Mouse (Mus musculus): ENCODE results near the gene Trak1. TPM values are rescaled to one million over a fixed set of nuclear protein-coding genes. Genes with fewer than 3 reads are reported as not detected.
A peak's percentile ranks its signal among the peaks of the same experiment; 100 is the strongest.

The Trak1 gene
- polyA plus RNA-seq, 1 experiment from 2014 or later = 17.0 TPM

DNA sequence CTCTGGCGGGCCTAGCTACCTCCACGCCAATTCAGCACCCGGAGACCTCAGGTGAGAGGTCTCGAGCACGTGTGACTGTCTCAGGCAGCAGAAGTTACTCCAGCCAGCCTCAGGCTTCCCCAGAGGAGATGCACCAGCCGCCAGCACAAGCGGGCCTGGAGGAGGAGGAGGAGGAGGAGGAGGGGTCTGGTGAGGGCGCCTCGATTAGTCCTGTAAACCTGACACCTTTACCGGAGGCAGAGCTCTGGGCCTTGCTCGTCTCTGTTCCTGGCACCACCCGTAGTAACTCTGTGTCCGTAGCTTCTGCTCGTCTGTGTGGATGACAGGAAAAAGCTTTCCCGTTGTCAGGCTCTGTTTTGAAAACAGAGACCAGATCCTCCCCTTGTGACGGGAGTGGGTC is 163.2 kb downstream of the Trak1 start:
- Histone ChIP-seq H3K4me2 (replicated peaks) (no peak overlapping the region), H3K9me3 (no peaks in the 10 kb centered on the region), H3K36me3 (peaks cover 49% of the 10 kb centered on the region), H3K4me1 (no peaks in the 10 kb centered on the region), H3K27ac (no peak overlapping the region), H3K9ac (no peak overlapping the region), H3K4me3 (no peak overlapping the region), H3K27me3 (no peaks in the 10 kb centered on the region)
- no peak for ATAC-seq (ENCODE audit: low FRiP score, low read depth)
- WGBS = 31% methylated on average over 16 of the region's 16 CpGs

DNA sequence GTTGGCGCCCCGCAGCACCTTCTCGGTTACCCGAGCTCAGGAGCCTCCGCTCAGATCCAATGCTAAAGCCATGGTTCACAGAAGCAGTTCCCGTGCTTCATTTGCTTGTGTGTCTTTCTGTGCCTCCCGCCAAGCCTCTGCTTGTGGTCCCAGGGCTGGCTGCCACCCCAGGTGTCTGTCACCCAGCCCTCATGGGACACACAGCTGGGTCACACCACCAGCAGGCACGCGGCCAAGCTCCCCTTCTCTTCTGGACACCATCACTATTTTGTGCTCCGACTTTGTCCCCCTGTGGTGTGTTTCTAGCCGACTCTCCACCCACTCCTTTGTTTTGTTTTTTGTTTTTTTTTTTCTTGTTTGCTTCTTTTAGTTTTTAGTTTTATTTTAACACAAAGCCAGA is 170.2 kb downstream of the Trak1 start:
- Histone ChIP-seq H3K9me3 (no peaks in the 10 kb centered on the region), H3K4me3 (no peak overlapping the region), H3K27ac (no peak overlapping the region), H3K9ac (no peak overlapping the region), H3K27me3 (no peaks in the 10 kb centered on the region), H3K4me1 (no peaks in the 10 kb centered on the region; the same call in 1 of the 2 replicates), H3K36me3 (peaks cover 32% of the 10 kb centered on the region), H3K4me2 (replicated peaks) (no peak overlapping the region)
- 86% methylated on average over 11 of the region's 11 CpGs for WGBS
- ATAC-seq (ENCODE audit: low FRiP score, low read depth) = no peak

DNA sequence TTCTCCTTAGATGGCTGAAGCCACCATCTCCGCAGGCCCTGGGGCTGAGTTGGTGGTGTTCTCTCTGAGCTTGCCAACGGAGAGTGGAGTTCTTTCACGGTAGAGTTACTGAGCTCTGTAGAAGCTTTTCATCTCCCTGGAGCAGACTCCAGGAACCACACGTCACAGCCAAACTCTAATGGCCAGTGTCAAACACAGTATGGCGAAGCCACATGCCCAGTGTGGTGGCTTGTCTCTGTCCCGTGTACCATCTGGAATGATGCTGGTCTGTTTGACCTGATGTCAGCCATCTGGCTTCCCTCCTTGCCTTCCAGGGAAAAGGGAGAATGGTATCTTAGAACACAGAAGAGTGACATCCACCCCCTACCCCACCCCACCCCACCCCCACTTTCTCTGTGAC is 172.4 kb downstream of the Trak1 start:
- Histone ChIP-seq H3K4me3 (no peak overlapping the region), H3K27me3 (no peaks in the 10 kb centered on the region), H3K27ac (no peak overlapping the region), H3K9ac (no peak overlapping the region), H3K4me1 (no peaks in the 10 kb centered on the region; the same call in 1 of the 2 replicates), H3K9me3 (no peaks in the 10 kb centered on the region), H3K36me3 (peaks cover 35% of the 10 kb centered on the region), H3K4me2 (replicated peaks) (no peak overlapping the region)
- no peak for ATAC-seq (ENCODE audit: low FRiP score, low read depth)
- whole genome bisulfite sequencing = 80% methylated on average over 6 of the region's 6 CpGs

DNA sequence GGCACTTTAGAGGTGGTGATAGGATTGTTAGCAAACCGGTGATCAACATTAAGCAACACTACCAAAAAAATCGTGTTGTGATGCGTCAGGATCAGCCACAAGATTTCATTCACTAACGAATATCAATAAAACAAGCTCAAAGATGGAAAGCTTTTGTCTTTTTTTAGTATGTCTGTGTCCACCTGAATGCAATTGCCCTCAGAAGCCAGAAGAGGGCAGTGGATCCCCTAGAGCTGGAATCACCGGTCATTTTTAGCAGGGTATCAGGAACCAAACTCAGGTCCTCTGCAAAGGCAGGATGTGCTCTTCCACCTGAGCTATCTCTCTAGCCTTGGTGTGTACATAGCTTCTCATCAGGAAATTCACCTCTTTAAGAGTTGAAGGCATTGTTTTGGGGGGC is 177.5 kb downstream of the Trak1 start:
- Histone ChIP-seq H3K4me1 (peaks cover 3% of the 10 kb centered on the region), H3K27me3 (no peaks in the 10 kb centered on the region), H3K9ac (no peak overlapping the region), H3K4me3 (no peak overlapping the region), H3K36me3 (peaks cover 23% of the 10 kb centered on the region), H3K4me2 (replicated peaks) (no peak overlapping the region), H3K27ac (no peak overlapping the region), H3K9me3 (no peaks in the 10 kb centered on the region)
- 83% methylated on average over 5 of the region's 5 CpGs for WGBS
- no peak for ATAC-seq (ENCODE audit: low FRiP score, low read depth)

DNA sequence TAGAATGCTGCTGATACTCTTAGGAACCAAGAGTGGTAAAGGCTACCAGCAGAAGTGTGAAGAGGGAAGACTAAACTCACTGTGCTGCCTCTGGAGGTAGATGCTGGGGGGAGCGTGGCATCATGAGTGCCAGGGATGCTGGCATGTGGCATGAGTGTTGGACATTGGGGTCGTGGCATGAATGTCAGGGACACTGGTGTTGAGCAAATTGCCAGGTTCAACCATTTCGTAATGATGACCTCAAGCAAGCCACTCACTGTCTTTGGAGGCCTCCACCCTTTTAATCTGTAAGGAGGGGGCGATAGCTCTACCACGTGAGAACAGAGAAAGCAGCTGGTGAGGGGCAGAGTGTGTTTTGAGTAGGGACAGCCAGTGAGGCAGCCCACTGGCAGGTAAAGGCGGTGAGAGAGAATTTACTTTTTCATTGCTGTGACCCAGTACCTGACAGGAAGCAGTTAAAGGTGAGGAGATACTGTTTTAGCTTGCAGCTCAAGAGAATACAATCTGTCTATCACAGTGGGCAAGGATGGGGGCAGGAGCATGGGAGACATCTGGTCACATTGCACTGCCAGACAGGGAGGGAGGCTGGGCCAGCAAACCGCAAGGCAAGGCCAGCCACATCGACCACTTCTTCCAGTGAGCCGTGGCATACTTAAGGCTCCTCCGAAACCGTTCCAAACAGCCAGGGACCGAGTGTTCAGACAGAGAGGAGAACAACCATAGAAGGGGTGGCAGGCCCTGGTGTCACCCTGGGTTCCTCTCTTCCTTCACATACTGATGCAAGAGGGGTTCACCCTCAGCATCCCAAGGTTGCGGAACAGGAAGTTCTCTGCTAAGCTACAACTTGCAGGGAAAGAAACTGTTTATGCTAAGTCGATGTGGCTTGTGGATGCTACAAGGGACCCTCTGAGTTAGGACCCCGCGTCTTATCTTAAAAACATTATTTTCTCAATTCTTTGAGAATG is 178.5 kb downstream of the Trak1 start:
- Histone ChIP-seq H3K4me3 (no peak overlapping the region), H3K9ac (no peak overlapping the region), H3K4me2 (replicated peaks) (no peak overlapping the region), H3K27ac (no peak overlapping the region), H3K27me3 (no peaks in the 10 kb centered on the region), H3K36me3 (peaks cover 23% of the 10 kb centered on the region), H3K4me1 (peaks cover 3% of the 10 kb centered on the region; the same call in 1 of the 2 replicates), H3K9me3 (no peaks in the 10 kb centered on the region)
- WGBS = 77% methylated on average over 16 of the region's 16 CpGs
- no peak for ATAC-seq (ENCODE audit: low FRiP score, low read depth)

DNA sequence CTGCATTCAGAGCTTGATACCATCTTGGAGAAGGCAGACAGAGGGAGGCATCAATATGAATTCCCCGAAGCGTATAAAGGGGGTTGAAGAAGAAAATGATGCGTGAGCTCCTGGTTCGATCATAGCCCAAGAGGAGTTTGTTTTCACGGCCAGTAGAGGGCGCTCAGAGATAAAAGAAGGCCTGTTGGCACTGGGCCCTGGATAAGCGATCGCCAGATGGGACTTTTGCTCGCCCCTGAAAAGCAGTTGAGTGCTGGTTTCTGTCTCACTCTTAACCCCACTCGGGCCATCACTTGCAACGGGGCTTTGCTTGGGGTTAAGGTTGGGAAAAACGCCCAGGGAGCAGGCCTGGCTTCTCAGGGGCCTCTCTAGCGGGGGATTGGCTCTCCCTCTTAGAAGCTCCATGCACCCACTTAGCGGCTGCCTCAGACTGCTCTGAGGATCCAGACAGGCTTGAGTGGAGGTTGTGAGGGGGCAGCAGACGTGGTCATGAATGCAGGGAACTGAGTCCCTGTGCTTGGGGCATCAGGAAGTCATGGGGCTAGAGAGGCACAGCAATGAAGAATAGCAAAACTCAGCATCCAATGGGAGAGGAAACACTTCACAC is 180.1 kb downstream of the Trak1 start:
- 16% methylated on average over 15 of the region's 15 CpGs for WGBS
- H3K4me3 ChIP-seq = peak overlapping the region; percentile 29
- peak; percentile 43; the same call in 1 of the 2 replicates for ATAC-seq (ENCODE audit: low FRiP score, low read depth)
- peaks cover 3% of the 10 kb centered on the region; the same call in 1 of the 2 replicates for H3K4me1 ChIP-seq
- no peaks in the 10 kb centered on the region for H3K9me3 ChIP-seq
- H3K36me3 ChIP-seq = peaks cover 15% of the 10 kb centered on the region
- H3K9ac ChIP-seq = peak overlapping the region; percentile 53
- peak overlapping the region; percentile 59 for H3K4me2 ChIP-seq (replicated peaks)
- H3K27me3 ChIP-seq = no peaks in the 10 kb centered on the region
- no peak overlapping the region for H3K27ac ChIP-seq

DNA sequence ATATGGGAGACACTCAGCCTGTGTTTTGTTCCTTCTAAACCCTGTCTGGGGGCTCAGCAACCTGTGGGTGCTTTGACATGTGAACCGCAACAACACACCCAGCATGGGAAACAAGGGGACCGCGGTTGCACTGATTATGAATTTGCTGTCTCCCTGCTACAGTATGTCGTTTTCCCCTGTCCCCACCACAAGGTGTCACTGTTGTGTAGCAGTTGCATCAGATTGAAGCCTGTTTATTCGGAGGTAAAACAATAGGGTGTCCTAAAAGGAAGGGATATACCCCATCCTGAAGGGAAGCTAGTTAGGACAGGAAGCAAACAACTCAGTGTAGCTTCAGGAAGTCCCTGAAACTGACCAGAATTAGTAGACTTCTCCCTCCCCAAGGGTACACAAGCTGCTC is 182.2 kb downstream of the Trak1 start:
- Histone ChIP-seq H3K27ac (no peak overlapping the region), H3K4me1 (peaks cover 6% of the 10 kb centered on the region; the same call in 1 of the 2 replicates)
- ATAC-seq (ENCODE audit: low FRiP score, low read depth) = peak; percentile 45; the same call in 1 of the 2 replicates

DNA sequence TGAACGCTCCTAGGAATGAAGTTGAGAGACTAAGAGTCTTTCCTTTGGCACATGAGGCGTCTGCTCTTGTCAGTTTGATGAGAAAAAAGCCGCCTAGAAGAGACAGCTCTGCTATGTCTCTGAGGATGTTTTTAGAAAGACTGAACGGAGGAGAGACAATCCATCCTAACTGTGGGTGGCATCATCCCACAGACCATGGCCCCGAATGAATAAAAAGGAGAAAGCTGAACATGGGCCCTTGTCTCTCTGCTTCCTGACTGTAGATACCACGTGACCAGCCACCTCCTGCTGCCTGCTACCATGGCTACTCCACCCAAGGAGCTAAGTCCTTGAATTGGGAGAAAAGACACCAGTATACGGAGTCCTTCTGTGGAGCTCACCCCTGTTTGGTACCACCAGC is 189.9 kb downstream of the Trak1 start:
- WGBS = 77% methylated on average over 7 of the region's 7 CpGs
- no peak overlapping the region for H3K4me2 ChIP-seq (replicated peaks)

More for the DNA sequence above, 182.2 kb downstream of the Trak1 start:
- H3K9me3 ChIP-seq = no peaks in the 10 kb centered on the region
- no peak overlapping the region for H3K4me3 ChIP-seq
- H3K4me2 ChIP-seq (replicated peaks) = no peak overlapping the region
- H3K36me3 ChIP-seq = peaks cover 4% of the 10 kb centered on the region; the same call in 1 of the 2 replicates
- no peak overlapping the region for H3K9ac ChIP-seq
- 29% methylated on average over 5 of the region's 5 CpGs for WGBS
- no peaks in the 10 kb centered on the region for H3K27me3 ChIP-seq

DNA sequence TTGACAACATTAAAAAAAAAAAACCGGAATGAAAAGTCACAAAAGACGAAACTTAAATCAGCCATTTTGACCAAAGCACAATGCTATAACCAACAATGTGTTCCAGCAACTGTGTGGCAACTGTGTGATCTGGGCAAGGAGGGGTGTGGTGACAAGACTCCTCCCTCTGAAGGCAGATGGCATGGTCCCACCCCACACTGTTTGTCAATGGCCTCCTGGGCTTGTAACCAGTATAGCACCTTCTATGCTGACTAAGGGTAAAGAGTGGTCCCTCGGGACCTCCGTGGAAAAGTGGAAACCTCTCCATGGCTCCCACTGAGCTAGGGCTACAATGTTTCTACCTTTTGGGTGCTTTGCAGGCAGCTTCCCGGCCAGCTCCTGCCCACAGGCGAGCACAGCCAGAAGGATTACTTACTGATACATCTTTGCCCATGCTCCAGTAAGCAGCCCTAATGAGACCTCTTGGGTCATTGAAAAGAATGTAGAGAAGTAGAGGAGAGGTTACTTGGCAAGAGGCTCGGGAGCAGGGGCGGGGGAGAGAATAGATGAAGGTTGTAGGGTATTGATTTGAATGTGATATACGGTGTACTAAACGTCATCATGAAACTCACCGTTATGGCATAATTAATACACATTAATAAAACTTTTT is 194.4 kb downstream of the Trak1 start:
- H3K36me3 ChIP-seq = no peaks in the 10 kb centered on the region
- no peaks in the 10 kb centered on the region for H3K9me3 ChIP-seq
- peaks cover 57% of the 10 kb centered on the region for H3K27me3 ChIP-seq
- H3K27ac ChIP-seq = no peak overlapping the region
- H3K4me1 ChIP-seq = peaks cover 21% of the 10 kb centered on the region
- H3K4me3 ChIP-seq = no peak overlapping the region
- no peak overlapping the region for H3K9ac ChIP-seq
- no peak overlapping the region for H3K4me2 ChIP-seq (replicated peaks)
- 78% methylated on average over 11 of the region's 11 CpGs for WGBS
- no peak for ATAC-seq (ENCODE audit: low FRiP score, low read depth)

More for the DNA sequence above, 189.9 kb downstream of the Trak1 start:
- ATAC-seq (ENCODE audit: low FRiP score, low read depth) = no peak
- Histone ChIP-seq H3K4me1 (0 out of 2 replicates have a peak, but pooled peaks cover 5% of the 10 kb centered on the region), H3K4me3 (no peak overlapping the region), H3K27ac (no peak overlapping the region), H3K9ac (no peak overlapping the region), H3K27me3 (peaks cover 12% of the 10 kb centered on the region), H3K36me3 (no peaks in the 10 kb centered on the region), H3K9me3 (no peaks in the 10 kb centered on the region)

DNA sequence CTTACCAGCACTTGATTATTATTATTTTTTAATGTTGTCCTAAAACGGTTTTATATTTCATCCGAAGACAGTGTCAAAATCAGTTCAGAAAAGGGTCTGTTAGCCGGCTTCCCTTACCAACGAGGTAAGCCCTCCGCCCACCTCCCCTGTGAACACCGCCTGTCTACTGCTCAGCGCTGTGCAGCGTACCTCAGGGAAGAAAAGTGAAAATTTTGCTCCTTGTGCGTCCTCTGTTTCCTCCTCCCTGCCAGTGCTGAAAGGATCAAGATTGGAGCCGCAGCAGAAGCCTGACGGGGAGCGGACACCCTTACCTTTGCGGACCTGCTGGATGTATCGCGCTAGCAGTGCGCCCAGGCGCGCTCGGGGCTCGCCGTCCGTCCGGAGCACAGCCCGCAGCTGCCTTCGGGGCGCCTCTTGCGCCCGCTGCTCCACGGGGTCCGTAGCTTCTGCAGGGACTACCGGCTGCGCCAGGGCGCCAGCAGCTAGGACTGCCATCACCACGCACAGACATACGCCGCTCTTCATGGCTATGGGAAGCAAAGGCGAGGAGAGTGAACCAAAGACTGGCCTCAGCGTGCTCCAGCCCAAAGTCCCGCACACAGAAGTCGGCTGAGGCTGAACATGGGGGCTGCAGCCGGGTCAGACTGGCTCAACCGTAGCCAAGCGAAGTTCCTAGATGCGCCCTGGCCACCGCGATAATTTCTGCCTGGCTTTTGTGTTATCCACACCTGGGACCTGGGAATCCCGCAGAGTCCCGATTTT is 196.9 kb downstream of the Trak1 start:
- peaks cover 21% of the 10 kb centered on the region for H3K4me1 ChIP-seq
- H3K4me3 ChIP-seq = peak overlapping the region; percentile 34
- H3K36me3 ChIP-seq = no peaks in the 10 kb centered on the region
- ATAC-seq (ENCODE audit: low FRiP score, low read depth) = no peak
- no peak overlapping the region for H3K27ac ChIP-seq
- H3K9me3 ChIP-seq = no peaks in the 10 kb centered on the region
- WGBS = 2% methylated on average over 48 of the region's 48 CpGs
- peaks cover 68% of the 10 kb centered on the region for H3K27me3 ChIP-seq
- peak overlapping the region; percentile 2; the same call in 1 of the 2 replicates for H3K9ac ChIP-seq
- peak overlapping the region; percentile 56 for H3K4me2 ChIP-seq (replicated peaks)

DNA sequence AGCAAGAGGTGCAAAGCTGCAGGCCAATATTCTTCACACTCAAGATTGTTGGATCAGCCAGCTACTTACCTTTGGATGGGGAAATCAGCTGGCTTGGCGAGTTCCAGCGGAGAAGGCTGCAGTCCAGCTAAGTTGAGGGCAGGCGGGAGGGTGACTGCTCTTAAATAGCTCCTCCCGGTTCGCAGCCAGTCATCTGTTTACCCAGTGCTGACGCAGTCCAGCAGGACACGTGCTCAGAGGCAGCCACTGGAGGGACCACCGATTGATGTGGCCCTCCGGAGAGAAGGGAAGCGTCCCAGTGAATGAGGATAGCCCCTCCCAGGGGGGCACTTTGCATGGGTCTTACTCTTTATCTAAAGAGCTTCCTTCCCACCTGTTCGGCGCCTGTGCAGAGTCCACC is 198.2 kb downstream of the Trak1 start, which contains the start of gene Cck:
Gene Cck, minus strand, starts transcription at position 166 of the 400 bp plus-strand sequence.
- Histone ChIP-seq H3K9me3 (no peaks in the 10 kb centered on the region), H3K4me3 (peak within 1 kb of the TSS; percentile 34), H3K9ac (no peak within 1 kb of the TSS), H3K36me3 (no peaks in the 10 kb centered on the region), H3K27ac (no peak within 1 kb of the TSS), H3K4me2 (replicated peaks) (peak within 1 kb of the TSS; percentile 56), H3K27me3 (peaks cover 68% of the 10 kb centered on the region), H3K4me1 (peaks cover 21% of the 10 kb centered on the region)
- WGBS = 5% methylated on average over 12 of the region's 12 CpGs
- ATAC-seq (ENCODE audit: low FRiP score, low read depth) = 0 out of 2 replicates have a peak, but pooled peaks have one; percentile 59
